Comparison of ENCODE assay signal across 9 mouse cellular contexts in genomic region chr5:117307699-117308098, GRCm38 (mm10). TPM values are rescaled to one million over a fixed set of nuclear protein-coding genes. Genes with fewer than 3 reads are reported as not detected.
DNase-seq lines count a peak whose midpoint lies in the region; ATAC-seq and TF ChIP-seq lines count a peak whose summit lies in the region.
"Had no signal": no experiment of that assay in that cellular context is flagged by ENCODE, and none has a peak within 500 bp of the region (broad histone marks: within the 10 kb centered on the region; RNA-seq: fewer than 3 reads in every experiment).

No protein-coding gene starts in this region.

- intact Hi-C loops in left cerebral cortex, postnatal 36 days (cut with DNase I), result loop anchor here (5.0 kb wide), 3 partner anchors 100 to 190 kb away; partner anchors contain the start of gene Suds3

- no peaks in the 10 kb centered on the region for H3K27me3 ChIP-seq in hindbrain, embryonic 10.5 days (ENCODE audit: insufficient read depth, poor library complexity, severe bottlenecking)
- H3K27me3 ChIP-seq in hindbrain, embryonic 12.5 days, result no peaks in the 10 kb centered on the region
- H3K27me3 ChIP-seq: embryonic facial prominence, embryonic 12.5 days had no signal

- no peak for TF ChIP-seq POLR2A in embryonic fibroblast, embryonic 13.5 days (IDR thresholded peaks at IDR 0.05; ENCODE audit: low read depth, low read length)

- no peak for ATAC-seq in hindbrain, embryonic 12.5 days (ENCODE audit: low FRiP score)
- peak; percentile 92 to 95 for ATAC-seq in hematopoietic stem cell, adult 5-6 weeks (replicated peaks in 1 of 2; ENCODE audit: insufficient read depth in 1 of 2, low FRiP score in 2 of 2, low TSS enrichment in 1 of 2, low read depth in 1 of 2, poor library complexity in 2 of 2, severe bottlenecking in 2 of 2)

- no peak overlapping the region for H3K4me3 ChIP-seq in hindbrain, embryonic 10.5 days
- no peak overlapping the region for H3K4me3 ChIP-seq in hindbrain, embryonic 12.5 days
- no peak overlapping the region for H3K4me3 ChIP-seq in embryonic fibroblast, embryonic 13.5 days (ENCODE audit: insufficient read depth, low read length)
- H3K4me3 ChIP-seq: embryonic facial prominence, embryonic 12.5 days had no signal

- peaks cover 14% of the 10 kb centered on the region for H3K4me1 ChIP-seq in hindbrain, embryonic 10.5 days (replicated peaks)
- H3K4me1 ChIP-seq in hindbrain, embryonic 12.5 days, result no peaks in the 10 kb centered on the region
- H3K4me1 ChIP-seq in embryonic fibroblast, embryonic 13.5 days (ENCODE audit: control insufficient read depth, insufficient read depth, low read length), result no peaks in the 10 kb centered on the region
- H3K4me1 ChIP-seq: embryonic facial prominence, embryonic 12.5 days had no signal

- H3K9ac ChIP-seq in hindbrain, embryonic 12.5 days, result no peak overlapping the region
- H3K9ac ChIP-seq: embryonic facial prominence, embryonic 12.5 days had no signal

- DNase-seq in hindbrain, embryonic 10.5 days (ENCODE audit: low spot score), result peak; percentile 61
- peak; percentile 84 for DNase-seq in adrenal gland, adult 2 months
- peak; percentile 29 to 38 for DNase-seq in left cerebral cortex, postnatal 36 days (ENCODE audit: low spot score in 2 of 2)
- peak; percentile 17 to 53 for DNase-seq in monocyte, adult 2 months (ENCODE audit: low read depth in 1 of 2, low spot score in 2 of 2)
- DNase-seq in testis, postnatal 10 days (ENCODE audit: low spot score), result peak; percentile 92

- H3K36me3 ChIP-seq in hindbrain, embryonic 10.5 days, result no peaks in the 10 kb centered on the region
- no peaks in the 10 kb centered on the region for H3K36me3 ChIP-seq in hindbrain, embryonic 12.5 days
- H3K36me3 ChIP-seq: embryonic facial prominence, embryonic 12.5 days had no signal

- H3K9me3 ChIP-seq in hindbrain, embryonic 10.5 days, result 0 out of 2 replicates have a peak, but pooled peaks cover 4% of the 10 kb centered on the region
- no peaks in the 10 kb centered on the region for H3K9me3 ChIP-seq in hindbrain, embryonic 12.5 days (replicated peaks)
- H3K9me3 ChIP-seq: embryonic facial prominence, embryonic 12.5 days had no signal

- no peak overlapping the region for H3K27ac ChIP-seq in hindbrain, embryonic 10.5 days
- H3K27ac ChIP-seq in hindbrain, embryonic 12.5 days, result no peak overlapping the region
- H3K27ac ChIP-seq in embryonic fibroblast, embryonic 13.5 days (ENCODE audit: insufficient read depth, low read length), result no peak overlapping the region
- H3K27ac ChIP-seq: embryonic facial prominence, embryonic 12.5 days had no signal

- TF ChIP-seq CTCF in embryonic fibroblast, embryonic 13.5 days (IDR thresholded peaks at IDR 0.05; ENCODE audit: borderline replicate concordance, insufficient read depth, low read length), result peak; percentile 83

- H3K4me2 ChIP-seq in hindbrain, embryonic 12.5 days (replicated peaks), result no peak overlapping the region
- H3K4me2 ChIP-seq: embryonic facial prominence, embryonic 12.5 days had no signal

- WGBS in hindbrain, embryonic 10.5 days, result 38% methylated on average over 11 of the region's 11 CpGs
- WGBS in hindbrain, embryonic 12.5 days, result 38% methylated on average over 11 of the region's 11 CpGs

RNA-seq across cellular contexts. Expression of gene Vsig10, which starts 11.2 kb away (rescaled TPM):
- 1.8 and 3.4 TPM in 2 replicates for polyA plus RNA-seq in hindbrain, embryonic 10.5 days (2016; fragmentation: Nextera tagmentation; extraction: Ambion mirVana)
- 3.7 and 4.1 TPM in 2 replicates for polyA plus RNA-seq in hindbrain, embryonic 12.5 days (2016; fragmentation: Nextera tagmentation; extraction: Ambion mirVana)
- 10 to 100 TPM in 1 of 2 experiments, 1 to 10 TPM in 1; 8.9 to 28.6 TPM for total RNA-seq in adrenal gland, adult 2 months (2021)
- polyA plus RNA-seq in adrenal gland, adult 2 months (2012; rRNA removed), result 38.0 and 44.1 TPM in 2 replicates
- 7.5 and 9.3 TPM in 2 replicates for polyA plus RNA-seq in embryonic fibroblast, embryonic 13.5 days (2011; ENCODE audit: insufficient read length, low read depth, missing spikeins)
- 9.7 and 10.4 TPM in 2 replicates for total RNA-seq in hematopoietic stem cell, adult 5-6 weeks (2017)
- total RNA-seq in left cerebral cortex, postnatal 36 days (2021), result 1 to 10 TPM; 2.7 to 2.9 TPM

RNA-seq across cellular contexts. Expression of gene Pebp1, which starts 20.3 kb away (rescaled TPM):
- 928 and 949 TPM in 2 replicates for polyA plus RNA-seq in hindbrain, embryonic 10.5 days (2016; fragmentation: Nextera tagmentation; extraction: Ambion mirVana)
- polyA plus RNA-seq in hindbrain, embryonic 12.5 days (2016; fragmentation: Nextera tagmentation; extraction: Ambion mirVana), result 793 and 794 TPM in 2 replicates
- total RNA-seq in adrenal gland, adult 2 months (2021), result 1,000 to 10,000 TPM; 1,220 to 1,287 TPM
- polyA plus RNA-seq in adrenal gland, adult 2 months (2012; rRNA removed), result 2,538 and 3,200 TPM in 2 replicates
- polyA plus RNA-seq in embryonic fibroblast, embryonic 13.5 days (2011; ENCODE audit: insufficient read length, low read depth, missing spikeins), result 275 and 281 TPM in 2 replicates
- total RNA-seq in hematopoietic stem cell, adult 5-6 weeks (2017), result 84.6 and 158 TPM in 2 replicates
- 100 to 1,000 TPM; 647 to 753 TPM for total RNA-seq in left cerebral cortex, postnatal 36 days (2021)

RNA-seq across cellular contexts. Expression of gene Wsb2, which starts 49.4 kb away (rescaled TPM):
- 56.9 and 86.8 TPM in 2 replicates for polyA plus RNA-seq in hindbrain, embryonic 10.5 days (2016; fragmentation: Nextera tagmentation; extraction: Ambion mirVana)
- 127 and 132 TPM in 2 replicates for polyA plus RNA-seq in hindbrain, embryonic 12.5 days (2016; fragmentation: Nextera tagmentation; extraction: Ambion mirVana)
- total RNA-seq in adrenal gland, adult 2 months (2021), result 100 to 1,000 TPM; 149 to 153 TPM
- 179 and 211 TPM in 2 replicates for polyA plus RNA-seq in adrenal gland, adult 2 months (2012; rRNA removed)
- 109 and 138 TPM in 2 replicates for polyA plus RNA-seq in embryonic fibroblast, embryonic 13.5 days (2011; ENCODE audit: insufficient read length, low read depth, missing spikeins)
- 13.6 and 19.2 TPM in 2 replicates for total RNA-seq in hematopoietic stem cell, adult 5-6 weeks (2017)
- 100 to 1,000 TPM; 294 to 334 TPM for total RNA-seq in left cerebral cortex, postnatal 36 days (2021)

Comparison
In these comparisons a context has a peak if more than half of its experiments do, and no peak if none do; other contexts are left out.
1. DNase-seq: peak in every context shown above with its lines; median percentile 92 in testis, postnatal 10 days; 84 in adrenal gland, adult 2 months; 61 in hindbrain, embryonic 10.5 days; 35 in monocyte, adult 2 months; 34 in left cerebral cortex, postnatal 36 days.